Mouse (Mus musculus) kidney, embryonic 16.5 days (tissue): ENCODE measurements at regions not wholly inside any gene's neighbourhood (a gene's known extent, or its start where the extent isn't known, plus 50 kb on each side); places are given as distances from the start of the nearest gene placed in this dataset.
"Not testable (repeated sequence)": the region's sequence is repeated elsewhere in the genome, so short reads cannot be mapped to it uniquely, and the experiment has no call there.

Experiments
- ATAC-seq: fragments of 200-750 bp; cut with Nextera tagmentation; 2 replicates; pipeline ENCODE4 v1.8.0; 2017; ENCODE audit warnings: moderate TSS enrichment; ENCODE audit not compliant: low FRiP score, low TSS enrichment
- H3K27ac ChIP-seq: fragments of 300-500 bp; sonication (generic); 2 replicates; pipeline ENCODE4 v1.5.1; 2014; ENCODE audit warnings: low read length
- H3K27me3 ChIP-seq: fragments of 300-500 bp; sonication (generic); 2 replicates; pipeline ENCODE4 v1.6.1; 2014; ENCODE audit warnings: low read length, control low read depth, mixed read lengths; ENCODE audit not compliant: insufficient read depth
- H3K36me3 ChIP-seq: fragments of 300-500 bp; sonication (generic); 2 replicates; pipeline ENCODE4 v1.6.1; 2014; ENCODE audit warnings: low read length, control low read depth, mixed read lengths; ENCODE audit not compliant: insufficient read depth
- H3K4me1 ChIP-seq: fragments of 300-500 bp; sonication (generic); 2 replicates; pipeline ENCODE4 v1.6.1; 2014; ENCODE audit warnings: low read length, control low read depth, mixed read lengths; ENCODE audit not compliant: insufficient read depth
- H3K4me2 ChIP-seq: fragments of 300-500 bp; sonication (generic); replicated peaks from 2 replicates; pipeline ENCODE4 v1.6.1; 2014; ENCODE audit warnings: low read depth, low read length
- H3K4me3 ChIP-seq: fragments of 300-500 bp; sonication (generic); 2 replicates; pipeline ENCODE4 v1.5.1; 2014; ENCODE audit warnings: mild to moderate bottlenecking, low read length
- H3K9ac ChIP-seq: fragments of 300-500 bp; sonication (generic); replicated peaks from 2 replicates; pipeline ENCODE4 v1.6.1; 2014; ENCODE audit warnings: low read length
- H3K9me3 ChIP-seq: fragments of 300-500 bp; sonication (generic); 2 replicates; pipeline ENCODE4 v1.6.1; 2016; ENCODE audit warnings: low read length, control low read depth
- WGBS: fragments of 180-500 bp; shearing (Covaris S2); extraction: QIAGEN DNeasy Blood & Tissue Kit; methylation state at CpG from one replicate; pipeline ENCODE4 v1.1.7; 2014; 5-methylcytosine and 5-hydroxymethylcytosine counted together

DNA sequence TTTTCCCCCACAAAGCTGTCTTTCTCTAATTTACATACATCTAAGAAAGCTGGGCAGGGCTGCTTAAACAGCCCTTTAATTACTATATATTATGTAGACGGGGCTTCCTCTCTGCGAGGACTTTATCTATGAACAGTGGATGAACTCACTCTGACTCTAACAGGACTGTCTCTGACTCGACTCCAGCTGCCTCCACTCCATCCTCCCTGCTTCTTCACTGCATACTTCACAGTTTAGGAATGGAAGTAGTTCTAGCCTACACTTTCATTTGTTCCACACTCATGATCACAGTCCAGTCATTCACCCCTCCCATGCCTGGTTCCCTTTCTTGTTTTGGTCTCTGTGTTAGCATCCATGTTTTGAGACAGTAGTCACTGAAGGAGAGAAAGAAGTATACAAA, 231.6 kb downstream of the Wdr20rt start:
- H3K9ac ChIP-seq, result no peak overlapping the region
- H3K4me3 ChIP-seq, result no peak overlapping the region
- ATAC-seq, result no peak
- H3K4me1 ChIP-seq, result no peaks in the 10 kb centered on the region
- no peaks in the 10 kb centered on the region for H3K27me3 ChIP-seq
- H3K36me3 ChIP-seq, result no peaks in the 10 kb centered on the region
- H3K27ac ChIP-seq, result no peak overlapping the region
- no peak overlapping the region for H3K4me2 ChIP-seq
- WGBS, result 43% methylated on average over 3 of the region's 3 CpGs
- H3K9me3 ChIP-seq, result no peaks in the 10 kb centered on the region

GRCm38 (mm10) chr12:65464246-65464645, 238.9 kb downstream of the Wdr20rt start:
- Histone ChIP-seq H3K9me3 (no peaks in the 10 kb centered on the region), H3K27me3 (no peaks in the 10 kb centered on the region), H3K9ac (no peak overlapping the region), H3K4me1 (no peaks in the 10 kb centered on the region), H3K4me2 (no peak overlapping the region), H3K4me3 (no peak overlapping the region), H3K36me3 (no peaks in the 10 kb centered on the region), H3K27ac (no peak overlapping the region)
- WGBS, result 50% methylated on average over 2 of the region's 2 CpGs
- ATAC-seq, result no peak

DNA sequence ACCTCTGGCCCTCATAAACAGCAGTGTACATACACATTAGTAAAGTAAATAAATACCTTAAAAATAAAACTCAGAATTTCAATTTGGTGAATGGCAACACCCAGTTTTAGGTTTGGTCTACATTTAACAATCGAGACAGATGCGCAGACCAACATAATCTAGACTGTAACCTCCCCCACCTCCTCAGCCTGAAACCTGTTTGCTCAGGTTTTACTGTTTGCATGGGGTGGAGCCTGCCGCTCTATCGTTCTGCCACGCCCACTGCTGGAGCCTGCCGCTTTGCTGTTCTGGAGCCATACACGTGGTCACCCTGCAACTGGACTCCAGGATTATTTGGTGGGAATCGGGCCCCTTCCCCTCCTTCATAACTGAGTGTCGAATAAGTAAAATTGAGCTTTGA, 253.4 kb downstream of the Wdr20rt start:
- not testable (repeated sequence) for H3K9me3 ChIP-seq, H3K27me3 ChIP-seq, H3K9ac ChIP-seq, H3K27ac ChIP-seq, H3K4me1 ChIP-seq, H3K36me3 ChIP-seq, H3K4me2 ChIP-seq, ATAC-seq, H3K4me3 ChIP-seq
- WGBS, result 45% methylated on average over 9 of the region's 9 CpGs

- Histone ChIP-seq H3K9ac (no peak overlapping the region), H3K27me3 (no peaks in the 10 kb centered on the region), H3K4me2 (no peak overlapping the region), H3K27ac (no peak overlapping the region), H3K4me3 (no peak overlapping the region), H3K36me3 (no peaks in the 10 kb centered on the region), H3K9me3 (no peaks in the 10 kb centered on the region), H3K4me1 (no peaks in the 10 kb centered on the region)
- 77% methylated on average over 4 of the region's 4 CpGs for WGBS
- no peak for ATAC-seq
Measured at GRCm38 (mm10) chr12:65480829-65481228, 255.5 kb downstream of the Wdr20rt start.

DNA sequence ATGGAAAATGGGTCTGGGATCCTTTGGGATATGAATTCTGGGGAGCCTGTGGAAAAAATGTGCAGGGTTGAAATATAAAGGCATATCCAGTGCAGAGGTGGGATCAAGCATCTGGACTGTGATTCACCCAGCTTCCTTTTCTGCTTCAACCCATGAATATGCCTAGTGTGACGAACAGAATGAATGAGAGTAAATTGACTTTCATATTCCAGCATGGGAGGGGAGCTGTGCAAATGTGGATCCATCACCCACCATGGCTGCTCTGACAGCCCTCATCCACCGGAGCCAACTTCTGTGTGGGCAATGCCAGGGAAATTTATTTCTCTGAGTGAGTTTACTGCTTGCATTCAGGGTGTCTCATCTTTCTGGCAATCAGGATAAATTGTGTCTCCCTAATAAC, 265.8 kb downstream of the Wdr20rt start:
- no peaks in the 10 kb centered on the region for H3K4me1 ChIP-seq
- no peak for ATAC-seq
- H3K27ac ChIP-seq, result no peak overlapping the region
- H3K9ac ChIP-seq, result no peak overlapping the region
- WGBS, result 55% methylated on average over 2 of the region's 2 CpGs
- no peak overlapping the region for H3K4me2 ChIP-seq
- peaks cover 12% of the 10 kb centered on the region; the same call in 1 of the 2 replicates for H3K9me3 ChIP-seq
- no peak overlapping the region for H3K4me3 ChIP-seq
- H3K36me3 ChIP-seq, result no peaks in the 10 kb centered on the region
- no peaks in the 10 kb centered on the region for H3K27me3 ChIP-seq

DNA sequence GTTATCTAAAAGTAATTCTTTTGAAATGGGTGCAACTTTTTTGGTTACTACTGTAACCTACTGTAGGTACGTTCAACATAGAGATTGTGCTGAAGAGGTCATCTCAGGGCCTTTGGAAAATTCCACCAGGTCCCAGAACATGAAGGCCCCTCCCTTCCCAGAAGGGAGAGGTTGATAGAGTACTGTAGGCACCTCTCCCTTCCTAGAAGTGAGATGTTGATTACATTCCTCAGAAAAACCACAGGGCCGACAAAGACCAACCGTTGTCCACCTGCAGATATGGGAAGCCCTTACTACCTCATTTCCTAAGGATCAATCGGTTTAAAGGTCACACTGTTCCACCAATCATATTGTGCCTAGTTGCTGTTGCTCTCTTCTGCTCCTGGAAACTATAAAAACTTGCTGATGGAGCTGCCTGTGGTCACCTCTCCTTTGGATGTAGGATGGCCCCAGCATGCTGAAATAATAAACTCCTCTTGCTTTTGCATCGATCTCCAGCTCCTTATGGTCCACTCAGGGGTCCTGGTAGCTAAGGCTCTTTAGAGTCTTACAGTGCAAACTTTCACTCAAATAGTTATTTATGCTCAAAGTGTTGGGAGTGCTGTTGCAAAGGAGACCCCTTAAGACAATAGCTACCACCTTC, 269.2 kb downstream of the Wdr20rt start:
- Histone ChIP-seq H3K36me3 (no peaks in the 10 kb centered on the region), H3K27ac (no peak overlapping the region), H3K4me1 (no peaks in the 10 kb centered on the region), H3K9ac (no peak overlapping the region), H3K27me3 (no peaks in the 10 kb centered on the region), H3K4me3 (no peak overlapping the region), H3K4me2 (no peak overlapping the region), H3K9me3 (peaks cover 12% of the 10 kb centered on the region; the same call in 1 of the 2 replicates)
- WGBS, result 86% methylated on average over 5 of the region's 5 CpGs
- no peak for ATAC-seq

DNA sequence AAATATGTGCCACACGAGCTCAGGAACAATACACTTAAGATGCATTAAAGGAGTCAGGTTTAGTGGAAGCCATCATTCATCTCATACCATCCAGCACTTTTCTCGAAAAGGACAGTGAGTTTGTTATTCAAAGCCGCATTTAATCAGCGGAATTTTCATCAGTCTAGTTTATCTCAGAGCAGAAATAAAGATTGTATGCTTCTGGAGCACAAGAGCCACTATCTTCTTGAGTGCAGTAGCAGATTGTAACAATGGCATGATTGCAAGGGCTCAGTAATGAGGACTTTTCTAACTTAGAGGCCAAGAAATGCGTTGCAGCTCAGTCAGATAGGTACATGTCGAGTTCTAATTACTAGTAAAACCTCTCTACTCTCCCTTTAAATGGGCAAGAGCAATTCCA, 271.3 kb downstream of the Wdr20rt start:
- Histone ChIP-seq H3K9me3 (peaks cover 12% of the 10 kb centered on the region; the same call in 1 of the 2 replicates), H3K27ac (no peak overlapping the region)
- WGBS, result 63% methylated on average over 6 of the region's 6 CpGs

GRCm38 (mm10) chr12:65497602-65498001, 272.3 kb downstream of the Wdr20rt start:
- 45% methylated on average over 6 of the region's 6 CpGs for WGBS
- no peaks in the 10 kb centered on the region for H3K36me3 ChIP-seq
- H3K4me1 ChIP-seq, result no peaks in the 10 kb centered on the region
- H3K27me3 ChIP-seq, result no peaks in the 10 kb centered on the region
- H3K9ac ChIP-seq, result no peak overlapping the region
- H3K27ac ChIP-seq, result no peak overlapping the region
- ATAC-seq, result no peak
- no peak overlapping the region for H3K4me2 ChIP-seq
- peaks cover 12% of the 10 kb centered on the region; the same call in 1 of the 2 replicates for H3K9me3 ChIP-seq
- H3K4me3 ChIP-seq, result no peak overlapping the region

More for the DNA sequence above, 271.3 kb downstream of the Wdr20rt start:
- Histone ChIP-seq H3K4me2 (no peak overlapping the region), H3K36me3 (no peaks in the 10 kb centered on the region), H3K4me1 (no peaks in the 10 kb centered on the region), H3K4me3 (no peak overlapping the region), H3K27me3 (no peaks in the 10 kb centered on the region), H3K9ac (no peak overlapping the region)
- ATAC-seq, result no peak

DNA sequence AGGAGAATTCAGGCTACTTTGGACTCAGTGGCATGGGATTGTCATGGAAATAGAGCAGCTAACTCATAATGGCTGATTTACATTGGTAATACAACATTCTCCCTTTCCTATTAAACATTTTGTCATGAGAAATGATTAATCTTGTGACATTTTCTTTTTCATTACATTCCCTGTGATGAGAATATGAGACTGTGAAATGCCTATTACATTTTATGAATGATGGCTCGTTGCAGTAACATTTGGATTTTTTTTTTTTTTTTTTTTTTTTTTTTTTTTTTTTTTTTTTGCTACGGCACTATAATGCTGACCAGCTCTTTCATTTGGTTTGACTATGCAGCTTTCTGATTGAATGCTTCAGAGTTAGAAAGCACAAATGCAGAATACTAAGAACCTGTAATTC, 276.1 kb downstream of the Wdr20rt start:
- H3K36me3 ChIP-seq, result no peaks in the 10 kb centered on the region
- no peaks in the 10 kb centered on the region for H3K9me3 ChIP-seq
- no peak overlapping the region for H3K4me2 ChIP-seq
- no peak overlapping the region for H3K9ac ChIP-seq
- no peaks in the 10 kb centered on the region for H3K4me1 ChIP-seq
- ATAC-seq, result no peak
- no peak overlapping the region for H3K27ac ChIP-seq
- WGBS, result 87% methylated on average over 2 of the region's 2 CpGs
- no peak overlapping the region for H3K4me3 ChIP-seq
- no peaks in the 10 kb centered on the region for H3K27me3 ChIP-seq

GRCm38 (mm10) chr12:65502045-65502444, 276.7 kb downstream of the Wdr20rt start:
- ATAC-seq, result no peak
- 41% methylated on average over 1 of the region's 1 CpGs for WGBS

More at GRCm38 (mm10) chr12:65502045-65502444, 276.7 kb downstream of the Wdr20rt start:
- H3K4me3 ChIP-seq, result no peak overlapping the region
- no peaks in the 10 kb centered on the region for H3K36me3 ChIP-seq
- H3K27me3 ChIP-seq, result no peaks in the 10 kb centered on the region
- H3K27ac ChIP-seq, result no peak overlapping the region
- H3K4me2 ChIP-seq, result no peak overlapping the region
- no peak overlapping the region for H3K9ac ChIP-seq
- no peaks in the 10 kb centered on the region for H3K4me1 ChIP-seq
- no peaks in the 10 kb centered on the region for H3K9me3 ChIP-seq
